Mouse (Mus musculus) olfactory bulb, adult 2 months (tissue): ENCODE data around the gene Dohh.

ENCODE experiments used
- CTCF ChIP-seq: fragments of 200-500 bp; IDR thresholded peaks from 2 replicates; pipeline ENCODE4 v1.5.1; 2012; ENCODE audit warnings: low read depth, mild to moderate bottlenecking, low read length, moderate library complexity; ENCODE audit not compliant: insufficient read depth
- POLR2A ChIP-seq: fragments of 200-500 bp; IDR thresholded peaks from 2 replicates; pipeline ENCODE4 v1.6.1; 2012; ENCODE audit warnings: mild to moderate bottlenecking, low read depth, low read length, moderate library complexity; ENCODE audit not compliant: insufficient read depth

DNA sequence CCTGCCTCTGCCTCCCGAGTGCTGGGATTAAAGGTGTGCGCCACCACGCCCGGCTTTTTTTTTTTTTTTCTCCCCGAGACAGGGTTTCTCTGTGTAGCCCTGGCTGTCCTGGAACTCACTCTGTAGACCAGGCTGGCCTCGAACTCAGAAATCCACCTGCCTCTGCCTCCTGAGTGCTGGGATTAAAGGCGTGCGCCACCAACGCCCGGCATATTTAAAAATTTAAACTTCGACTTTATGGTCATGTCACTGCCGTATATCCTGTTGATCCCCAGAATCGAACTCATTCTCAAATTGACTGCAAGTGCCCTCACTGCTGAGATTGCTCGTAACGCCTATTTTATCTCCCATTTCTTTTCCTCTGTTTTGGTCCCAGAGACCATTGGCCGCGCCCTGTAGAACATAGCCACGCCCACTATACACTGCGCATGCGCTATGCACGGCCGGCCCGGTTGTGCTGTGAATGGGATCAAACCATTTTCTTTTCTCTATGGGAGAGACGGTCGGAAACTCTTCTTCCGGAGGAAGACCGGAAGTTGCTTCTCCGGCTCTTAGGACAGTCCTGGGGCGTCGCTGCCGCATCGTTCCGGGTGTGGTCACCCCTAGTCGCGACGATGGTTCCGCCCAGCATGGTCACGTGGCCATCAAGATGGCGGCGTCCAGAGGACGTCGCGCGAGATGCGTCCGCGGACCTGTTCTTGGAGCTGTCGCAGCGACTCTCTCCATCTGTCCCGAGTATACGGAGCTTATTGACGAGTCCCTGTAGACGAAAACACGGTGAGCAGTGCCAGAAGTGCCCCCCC lies at the start of gene Dohh, which contains the start of gene Gm48551:
- TF ChIP-seq POLR2A (peak; percentile 57; the same call in 1 of the 2 replicates), CTCF (no peak)
